Mouse (Mus musculus): Measurements from ENCODE around the gene Smok3c. TPM values are rescaled to one million over a fixed set of nuclear protein-coding genes. Genes with fewer than 3 reads are reported as not detected.
"Not testable (repeated sequence)": the region's sequence is repeated elsewhere in the genome, so short reads cannot be mapped to it uniquely, and the experiment has no call there.

Smok3c gene
- not detected in 2 replicates for polyA plus RNA-seq (2012; rRNA removed)

DNA sequence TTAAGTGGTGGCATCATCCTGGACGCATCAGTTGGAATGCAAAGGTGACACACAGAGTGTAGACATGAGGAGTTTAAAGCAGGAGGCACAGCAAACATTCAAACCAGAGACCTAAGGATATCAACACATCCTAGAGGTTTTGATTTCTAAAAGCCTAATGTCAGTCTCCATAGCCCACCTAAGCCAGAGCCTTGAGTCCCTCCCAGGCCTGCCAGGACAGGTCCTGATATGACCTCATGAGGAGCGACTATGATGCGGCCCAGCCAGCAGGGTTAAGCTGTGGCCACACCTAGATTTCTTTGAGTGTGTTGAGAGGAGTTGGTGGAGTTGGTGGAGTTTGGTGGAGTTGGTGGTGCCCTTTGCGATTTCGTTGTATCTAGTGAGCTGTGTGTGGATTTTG, at the start of gene Smok3c:
Gene Smok3c, plus strand, starts transcription at position 301 of the 400 bp plus-strand sequence.
- not testable (repeated sequence) for H3K27ac ChIP-seq (ENCODE audit: insufficient read depth, low read length); H3K4me1 ChIP-seq (ENCODE audit: control insufficient read depth, insufficient read depth, low read length); H3K4me3 ChIP-seq (ENCODE audit: insufficient read depth, low read length)

GRCm38 (mm10) chr5:138009437-138009836, 43.6 kb upstream of the Smok3c start:
- Histone ChIP-seq H3K4me1 (ENCODE audit: control insufficient read depth, insufficient read depth, low read length) (no peaks in the 10 kb centered on the region), H3K4me3 (ENCODE audit: insufficient read depth, low read length) (no peak overlapping the region), H3K27ac (ENCODE audit: insufficient read depth, low read length) (no peak overlapping the region)
- TF ChIP-seq POLR2A (IDR thresholded peaks at IDR 0.05; ENCODE audit: extremely low read depth, insufficient read depth, low read length) (no peak), CTCF (IDR thresholded peaks at IDR 0.05; ENCODE audit: extremely low read depth, insufficient read depth, low read length) (no peak)

DNA sequence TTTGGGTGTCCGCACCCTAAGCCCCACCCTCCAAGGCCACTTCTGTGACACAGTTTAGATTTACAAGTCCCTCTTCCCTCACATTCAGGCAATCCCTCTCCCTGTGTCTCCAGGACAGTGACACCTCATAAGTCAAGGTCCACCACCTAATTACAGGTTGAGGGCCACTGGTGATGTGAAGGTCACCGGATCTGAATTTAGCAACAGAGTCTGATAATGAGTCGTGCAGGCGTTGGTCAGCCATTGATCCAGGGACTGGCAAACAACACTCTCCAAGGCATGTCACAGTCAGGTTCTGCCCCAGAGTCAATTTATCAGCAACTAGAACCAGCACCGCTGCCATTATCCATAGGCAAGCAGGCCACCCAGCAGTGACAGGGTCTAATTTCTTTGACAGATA, 40.6 kb upstream of the Smok3c start:
- H3K27ac ChIP-seq (ENCODE audit: insufficient read depth, low read length) = no peak overlapping the region
- H3K4me1 ChIP-seq (ENCODE audit: control insufficient read depth, insufficient read depth, low read length) = no peaks in the 10 kb centered on the region
- H3K4me3 ChIP-seq (ENCODE audit: insufficient read depth, low read length) = no peak overlapping the region
- no peak for TF ChIP-seq POLR2A (IDR thresholded peaks at IDR 0.05; ENCODE audit: extremely low read depth, insufficient read depth, low read length)
- no peak for TF ChIP-seq CTCF (IDR thresholded peaks at IDR 0.05; ENCODE audit: extremely low read depth, insufficient read depth, low read length)

GRCm38 (mm10) chr5:138016530-138016929, 36.5 kb upstream of the Smok3c start:
- Histone ChIP-seq H3K4me3 (ENCODE audit: insufficient read depth, low read length) (no peak overlapping the region), H3K4me1 (ENCODE audit: control insufficient read depth, insufficient read depth, low read length) (no peaks in the 10 kb centered on the region), H3K27ac (ENCODE audit: insufficient read depth, low read length) (no peak overlapping the region)
- no peak for TF ChIP-seq POLR2A (IDR thresholded peaks at IDR 0.05; ENCODE audit: extremely low read depth, insufficient read depth, low read length)
- no peak for TF ChIP-seq CTCF (IDR thresholded peaks at IDR 0.05; ENCODE audit: extremely low read depth, insufficient read depth, low read length)

- no peak for TF ChIP-seq CTCF (IDR thresholded peaks at IDR 0.05; ENCODE audit: extremely low read depth, insufficient read depth, low read length)
- no peak for TF ChIP-seq POLR2A (IDR thresholded peaks at IDR 0.05; ENCODE audit: extremely low read depth, insufficient read depth, low read length)
- Histone ChIP-seq H3K27ac (ENCODE audit: insufficient read depth, low read length) (no peak overlapping the region), H3K4me1 (ENCODE audit: control insufficient read depth, insufficient read depth, low read length) (no peaks in the 10 kb centered on the region), H3K4me3 (ENCODE audit: insufficient read depth, low read length) (no peak overlapping the region)
These were observed 36.0 kb upstream of the Smok3c start for GRCm38 (mm10) chr5:138016997-138017396.

- not testable (repeated sequence) for H3K4me3 ChIP-seq (ENCODE audit: insufficient read depth, low read length); H3K27ac ChIP-seq (ENCODE audit: insufficient read depth, low read length); H3K4me1 ChIP-seq (ENCODE audit: control insufficient read depth, insufficient read depth, low read length)
These were observed 33.4 kb upstream of the Smok3c start for GRCm38 (mm10) chr5:138019577-138019976.

- H3K4me1 ChIP-seq (ENCODE audit: control insufficient read depth, insufficient read depth, low read length); H3K4me3 ChIP-seq (ENCODE audit: insufficient read depth, low read length); H3K27ac ChIP-seq (ENCODE audit: insufficient read depth, low read length): not testable (repeated sequence)
These were observed 32.0 kb upstream of the Smok3c start, which contains the start of the genes Smok3a and Smok3b for GRCm38 (mm10) chr5:138020961-138021479. Smok3a (plus strand) TSS chr5:138021261. Smok3b (plus strand) TSS chr5:138021429.

DNA sequence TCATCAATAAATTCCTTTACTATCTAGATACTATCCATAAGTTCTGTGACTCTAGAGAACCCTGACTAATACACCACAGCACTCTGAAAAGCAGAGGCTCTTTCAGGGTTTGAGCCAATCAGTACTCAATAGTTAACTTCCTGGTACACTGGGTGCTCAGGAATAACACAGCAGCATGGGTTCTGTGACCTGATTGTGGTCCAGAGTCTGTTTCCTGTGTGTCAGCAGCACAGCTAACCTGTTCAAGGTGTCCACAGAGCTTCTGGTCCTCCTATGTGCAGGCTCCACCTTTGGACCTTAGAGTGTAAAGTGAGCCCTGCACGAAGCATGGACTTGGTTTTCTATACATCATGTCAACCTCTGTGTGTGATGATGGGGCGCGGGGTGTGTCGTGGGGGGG, 20.8 kb downstream of the Smok3c start:
- no peaks in the 10 kb centered on the region for H3K4me1 ChIP-seq (ENCODE audit: control insufficient read depth, insufficient read depth, low read length)
- no peak overlapping the region for H3K27ac ChIP-seq (ENCODE audit: insufficient read depth, low read length)
- H3K4me3 ChIP-seq (ENCODE audit: insufficient read depth, low read length) = no peak overlapping the region
- no peak for TF ChIP-seq CTCF (IDR thresholded peaks at IDR 0.05; ENCODE audit: extremely low read depth, insufficient read depth, low read length)
- TF ChIP-seq POLR2A (IDR thresholded peaks at IDR 0.05; ENCODE audit: extremely low read depth, insufficient read depth, low read length) = no peak

GRCm38 (mm10) chr5:138075684-138076083, 22.7 kb downstream of the Smok3c start:
- H3K27ac ChIP-seq (ENCODE audit: insufficient read depth, low read length) = no peak overlapping the region

DNA sequence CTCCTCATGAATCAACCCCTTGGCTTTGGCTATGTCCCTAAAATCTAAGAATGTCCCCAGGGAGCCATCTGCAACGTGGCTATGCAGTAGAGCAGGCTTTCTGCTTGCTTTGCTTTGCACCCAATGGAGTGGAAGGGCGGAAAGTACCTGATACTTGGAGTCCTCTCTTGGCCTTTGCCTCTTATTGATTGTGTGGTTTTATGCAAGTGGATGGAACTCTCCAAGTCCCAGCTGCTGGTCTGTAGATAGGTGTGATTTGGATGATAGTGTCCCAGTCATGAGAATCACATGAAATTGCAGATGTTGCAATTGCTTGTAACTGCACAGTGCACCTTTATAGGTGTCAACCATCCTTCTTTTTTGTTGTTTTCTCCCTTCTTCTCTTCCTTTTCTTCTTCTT, 23.2 kb downstream of the Smok3c start:
- Histone ChIP-seq H3K4me1 (ENCODE audit: control insufficient read depth, insufficient read depth, low read length) (no peaks in the 10 kb centered on the region), H3K27ac (ENCODE audit: insufficient read depth, low read length) (no peak overlapping the region), H3K4me3 (ENCODE audit: insufficient read depth, low read length) (no peak overlapping the region)
- TF ChIP-seq POLR2A (IDR thresholded peaks at IDR 0.05; ENCODE audit: extremely low read depth, insufficient read depth, low read length) (no peak), CTCF (IDR thresholded peaks at IDR 0.05; ENCODE audit: extremely low read depth, insufficient read depth, low read length) (no peak)

More at GRCm38 (mm10) chr5:138075684-138076083, 22.7 kb downstream of the Smok3c start:
- Histone ChIP-seq H3K4me3 (ENCODE audit: insufficient read depth, low read length) (no peak overlapping the region), H3K4me1 (ENCODE audit: control insufficient read depth, insufficient read depth, low read length) (no peaks in the 10 kb centered on the region)
- TF ChIP-seq POLR2A (IDR thresholded peaks at IDR 0.05; ENCODE audit: extremely low read depth, insufficient read depth, low read length) (no peak), CTCF (IDR thresholded peaks at IDR 0.05; ENCODE audit: extremely low read depth, insufficient read depth, low read length) (no peak)

GRCm38 (mm10) chr5:138080456-138080855, 27.5 kb downstream of the Smok3c start:
- H3K4me3 ChIP-seq (ENCODE audit: insufficient read depth, low read length) = no peak overlapping the region
- H3K4me1 ChIP-seq (ENCODE audit: control insufficient read depth, insufficient read depth, low read length) = no peaks in the 10 kb centered on the region; the same call in 1 of the 2 replicates
- TF ChIP-seq POLR2A (IDR thresholded peaks at IDR 0.05; ENCODE audit: extremely low read depth, insufficient read depth, low read length) = no peak
- TF ChIP-seq CTCF (IDR thresholded peaks at IDR 0.05; ENCODE audit: extremely low read depth, insufficient read depth, low read length) = no peak
- no peak overlapping the region for H3K27ac ChIP-seq (ENCODE audit: insufficient read depth, low read length)
